Mouse (Mus musculus) bone marrow, adult 2 months (tissue): ENCODE results near the gene Atxn1. TPM values are rescaled to one million over a fixed set of nuclear protein-coding genes. Genes with fewer than 3 reads are reported as not detected.

Experiments used
- H3K27ac ChIP-seq: fragments of 200-500 bp; 2 replicates; pipeline ENCODE4 v1.5.1; 2012; ENCODE audit warnings: low read depth, mild to moderate bottlenecking, control low read depth, inconsistent platforms, low read length; ENCODE audit not compliant: control insufficient read depth, poor library complexity, insufficient read depth
- H3K4me1 ChIP-seq: fragments of 200-500 bp; 2 replicates; pipeline ENCODE4 v1.6.1; 2011; ENCODE audit warnings: low read length; ENCODE audit not compliant: control insufficient read depth, insufficient read depth
- H3K4me3 ChIP-seq: fragments of 200-500 bp; replicated peaks from 2 replicates; pipeline ENCODE3; 2011; ENCODE audit warnings: mild to moderate bottlenecking, low read depth, low read length, control low read depth; ENCODE audit not compliant: control insufficient read depth
- CTCF ChIP-seq: fragments of 200-500 bp; IDR thresholded peaks from 2 replicates; pipeline ENCODE4 v1.5.1; 2011; ENCODE audit warnings: low read length, control low read depth; ENCODE audit not compliant: control insufficient read depth, insufficient read depth
- POLR2A ChIP-seq: fragments of 200-500 bp; IDR thresholded peaks from 2 replicates; pipeline ENCODE4 v1.6.1; 2011; ENCODE audit warnings: low read depth, mild to moderate bottlenecking, control low read depth, low read length, borderline replicate concordance; ENCODE audit not compliant: control insufficient read depth
- WGBS: fragments of 180-500 bp; shearing (Covaris S2); methylation state at CpG from one replicate; pipeline ENCODE4 v1.1.7; 2018; 5-methylcytosine and 5-hydroxymethylcytosine counted together
- polyA plus RNA-seq: library from polyadenylated mRNA; stranded (reverse); fragments of >200 nt; gene quantifications from 2 replicates; pipeline ENCODE4 v1.2.4, GENCODE M21; 2011; ENCODE audit warnings: low replicate concordance; ENCODE audit not compliant: missing spikeins, insufficient read depth, insufficient read length

Atxn1 gene
- polyA plus RNA-seq, 1 experiment, result 5.8 TPM

GRCm38 (mm10) chr13:45546946-45547345, 417.9 kb downstream of the Atxn1 start:
- no peak for TF ChIP-seq POLR2A
- no peak for TF ChIP-seq CTCF
- 76% methylated on average over 4 of the region's 4 CpGs for WGBS
- H3K4me3 ChIP-seq, result no peak overlapping the region
- no peaks in the 10 kb centered on the region for H3K4me1 ChIP-seq
- no peak overlapping the region for H3K27ac ChIP-seq

- TF ChIP-seq CTCF, result no peak
- TF ChIP-seq POLR2A, result no peak
- H3K4me3 ChIP-seq, result no peak overlapping the region
- H3K4me1 ChIP-seq, result no peaks in the 10 kb centered on the region
- H3K27ac ChIP-seq, result no peak overlapping the region
- 73% methylated on average over 13 of the region's 13 CpGs for WGBS
These were observed 418.8 kb downstream of the Atxn1 start for GRCm38 (mm10) chr13:45545974-45546373.

- WGBS, result 33% methylated on average over 10 of the region's 10 CpGs
- Histone ChIP-seq H3K4me3 (no peak overlapping the region), H3K4me1 (no peaks in the 10 kb centered on the region), H3K27ac (no peak overlapping the region)
- no peak for TF ChIP-seq POLR2A
- peak; percentile 75 for TF ChIP-seq CTCF
These were observed 425.6 kb downstream of the Atxn1 start for GRCm38 (mm10) chr13:45539205-45539568.

- H3K27ac ChIP-seq, result no peak overlapping the region
- no peak overlapping the region for H3K4me3 ChIP-seq
These were observed 426.1 kb downstream of the Atxn1 start for GRCm38 (mm10) chr13:45538532-45539204.

GRCm38 (mm10) chr13:45538091-45538490, 426.7 kb downstream of the Atxn1 start:
- Histone ChIP-seq H3K4me1 (no peaks in the 10 kb centered on the region), H3K27ac (no peak overlapping the region), H3K4me3 (no peak overlapping the region)
- TF ChIP-seq POLR2A, result no peak
- TF ChIP-seq CTCF, result no peak
- WGBS, result 78% methylated on average over 9 of the region's 9 CpGs

More at GRCm38 (mm10) chr13:45538532-45539204, 426.1 kb downstream of the Atxn1 start:
- no peaks in the 10 kb centered on the region for H3K4me1 ChIP-seq
- TF ChIP-seq CTCF (no peak), POLR2A (no peak)
- 44% methylated on average over 10 of the region's 10 CpGs for WGBS

GRCm38 (mm10) chr13:45537110-45537509, 427.7 kb downstream of the Atxn1 start:
- H3K4me1 ChIP-seq, result no peaks in the 10 kb centered on the region
- H3K27ac ChIP-seq, result no peak overlapping the region
- no peak for TF ChIP-seq CTCF
- no peak for TF ChIP-seq POLR2A
- 73% methylated on average over 9 of the region's 9 CpGs for WGBS
- no peak overlapping the region for H3K4me3 ChIP-seq

- H3K4me3 ChIP-seq, result no peak overlapping the region
- 84% methylated on average over 9 of the region's 9 CpGs for WGBS
- H3K27ac ChIP-seq, result no peak overlapping the region
- no peaks in the 10 kb centered on the region for H3K4me1 ChIP-seq
- TF ChIP-seq CTCF, result no peak
- no peak for TF ChIP-seq POLR2A
These were observed 428.9 kb downstream of the Atxn1 start for GRCm38 (mm10) chr13:45535731-45536453.

GRCm38 (mm10) chr13:45530754-45531153, 434.1 kb downstream of the Atxn1 start:
- WGBS, result 40% methylated on average over 6 of the region's 6 CpGs
- no peak for TF ChIP-seq POLR2A
- no peak for TF ChIP-seq CTCF
- Histone ChIP-seq H3K4me3 (no peak overlapping the region), H3K27ac (no peak overlapping the region), H3K4me1 (no peaks in the 10 kb centered on the region)

GRCm38 (mm10) chr13:45528787-45529186, 436.0 kb downstream of the Atxn1 start:
- WGBS, result 74% methylated on average over 4 of the region's 4 CpGs
- Histone ChIP-seq H3K4me1 (no peaks in the 10 kb centered on the region), H3K27ac (no peak overlapping the region), H3K4me3 (no peak overlapping the region)
- no peak for TF ChIP-seq POLR2A
- no peak for TF ChIP-seq CTCF
